Mouse (Mus musculus): ENCODE measurements at regions not wholly inside any gene's neighbourhood (a gene's known extent, or its start where the extent isn't known, plus 50 kb on each side); places are given as distances from the start of the nearest gene placed in this dataset.
A peak's percentile ranks its signal among the peaks of the same experiment; 100 is the strongest.

DNA sequence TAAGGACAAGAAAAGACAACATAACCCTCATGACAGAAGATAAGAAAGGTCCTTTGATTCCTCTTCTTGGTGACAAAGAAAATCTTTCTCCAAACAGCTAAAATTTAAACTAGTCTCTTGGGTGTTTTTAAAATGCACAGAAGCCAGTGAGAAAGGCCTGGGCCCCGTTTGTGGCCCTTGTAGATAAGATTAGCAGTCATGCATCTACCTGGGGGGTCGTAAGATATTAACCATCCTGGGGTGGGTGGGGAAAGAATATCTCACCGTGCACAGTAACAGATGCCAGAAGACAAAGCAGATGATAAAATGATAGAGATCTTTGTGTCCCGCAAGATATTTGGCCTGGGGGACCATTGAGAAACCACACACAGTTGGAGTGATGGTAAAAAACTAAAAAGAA lies 51.5 kb upstream of the Atp2b1 start:
- H3K36me3 ChIP-seq, result no peaks in the 10 kb centered on the region
- WGBS, result 53% methylated on average over 4 of the region's 4 CpGs

GRCm38 (mm10) chr10:98864384-98864783 lies 49.8 kb upstream of the Atp2b1 start:
- whole genome bisulfite sequencing, result 86% methylated on average over 5 of the region's 5 CpGs
- Histone ChIP-seq H3K9ac (no peak overlapping the region), H3K4me3 (replicated peaks) (no peak overlapping the region), H3K27ac (peak overlapping the region; percentile 79), H3K4me1 (peaks cover 6% of the 10 kb centered on the region), H3K4me2 (no peak overlapping the region), H3K36me3 (no peaks in the 10 kb centered on the region), H3K9me3 (replicated peaks) (no peaks in the 10 kb centered on the region), H3K27me3 (no peaks in the 10 kb centered on the region)
- 0 out of 2 replicates have a peak, but pooled peaks have one; percentile 16 for ATAC-seq (replicated peaks; ENCODE audit: low FRiP score)

More for the DNA sequence above, 51.5 kb upstream of the Atp2b1 start:
- no peak overlapping the region for H3K9ac ChIP-seq
- no peak for ATAC-seq (replicated peaks; ENCODE audit: low FRiP score)
- no peak overlapping the region for H3K4me3 ChIP-seq (replicated peaks)
- no peak overlapping the region for H3K4me2 ChIP-seq
- H3K4me1 ChIP-seq, result peaks cover 6% of the 10 kb centered on the region
- H3K27me3 ChIP-seq, result no peaks in the 10 kb centered on the region
- H3K27ac ChIP-seq, result no peak overlapping the region
- no peaks in the 10 kb centered on the region for H3K9me3 ChIP-seq (replicated peaks)
